8 mouse cellular contexts compared by ENCODE assay signal in the genomic region with DNA sequence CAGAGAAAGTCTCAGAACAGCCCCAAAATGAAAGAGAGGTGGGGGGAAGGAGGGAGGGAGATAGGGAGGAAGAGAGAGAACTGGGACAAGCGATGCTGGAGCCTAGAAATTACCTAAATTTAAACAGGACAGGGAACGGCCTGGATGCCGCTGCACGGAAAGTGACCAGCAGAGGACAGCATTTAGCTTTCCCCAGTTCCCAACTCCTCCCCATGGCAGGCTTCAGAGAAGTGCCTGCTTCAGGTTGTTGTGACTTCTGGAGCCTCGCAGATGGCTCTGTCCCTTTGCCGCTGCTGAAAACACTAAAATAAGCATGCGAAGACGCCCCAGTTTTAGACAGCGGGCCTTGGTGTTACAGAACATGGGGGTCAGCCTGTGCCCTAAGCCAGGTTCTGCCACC. TPM values are rescaled to one million over a fixed set of nuclear protein-coding genes. Genes with fewer than 3 reads are reported as not detected.
DNase-seq lines count a peak whose midpoint lies in the region; ATAC-seq lines count a peak whose summit lies in the region.

No protein-coding gene starts in this region.

- 6% methylated on average over 9 of the region's 9 CpGs for WGBS in kidney, embryonic 15.5 days
- 9% methylated on average over 9 of the region's 9 CpGs for WGBS in liver, embryonic 16.5 days (ENCODE audit: insufficient replicate concordance)
- WGBS in neural tube, embryonic 14.5 days = 14% methylated on average over 9 of the region's 9 CpGs

- H3K27ac ChIP-seq in kidney, embryonic 15.5 days = no peak overlapping the region
- H3K27ac ChIP-seq in liver, embryonic 16.5 days (ENCODE audit: low read length) = no peak overlapping the region
- H3K27ac ChIP-seq in neural tube, embryonic 14.5 days (ENCODE audit: low read depth, low read length) = no peak overlapping the region

- H3K4me1 ChIP-seq in kidney, embryonic 15.5 days = 0 out of 2 replicates have a peak, but pooled peaks cover 6% of the 10 kb centered on the region
- no peaks in the 10 kb centered on the region for H3K4me1 ChIP-seq in liver, embryonic 16.5 days (ENCODE audit: control insufficient read depth, low read depth, low read length)
- no peaks in the 10 kb centered on the region for H3K4me1 ChIP-seq in neural tube, embryonic 14.5 days (ENCODE audit: control insufficient read depth, insufficient read depth, low read length)

- no peak overlapping the region for H3K4me3 ChIP-seq in kidney, embryonic 15.5 days (replicated peaks)
- H3K4me3 ChIP-seq in liver, embryonic 16.5 days (ENCODE audit: low read depth, low read length) = no peak overlapping the region
- no peak overlapping the region for H3K4me3 ChIP-seq in neural tube, embryonic 14.5 days (ENCODE audit: low read depth, low read length)

- no peak overlapping the region for H3K9ac ChIP-seq in kidney, embryonic 15.5 days
- no peak overlapping the region for H3K9ac ChIP-seq in liver, embryonic 16.5 days (ENCODE audit: low read depth, low read length)
- H3K9ac ChIP-seq in neural tube, embryonic 14.5 days (replicated peaks; ENCODE audit: low read depth, low read length) = no peak overlapping the region

- DNase-seq in B cell, adult 2 months = peak; percentile 48
- DNase-seq in ZHBTc4 (ENCODE audit: low read depth, low spot score) = peak; percentile 83
- peak; percentile 88 for DNase-seq in embryo, embryonic 10 days (ENCODE audit: low spot score)
- DNase-seq in urinary bladder, postnatal 25 days (ENCODE audit: low spot score) = peak; percentile 66

- H3K9me3 ChIP-seq in kidney, embryonic 15.5 days (replicated peaks) = no peaks in the 10 kb centered on the region
- no peaks in the 10 kb centered on the region for H3K9me3 ChIP-seq in liver, embryonic 16.5 days (replicated peaks; ENCODE audit: control insufficient read depth, low read length)
- H3K9me3 ChIP-seq in neural tube, embryonic 14.5 days (ENCODE audit: control insufficient read depth, low read length) = no peaks in the 10 kb centered on the region

- ATAC-seq in granulocyte monocyte progenitor cell, adult 5-6 weeks (replicated peaks; ENCODE audit: poor library complexity, severe bottlenecking) = peak; percentile 84
- 0 out of 2 replicates have a peak, but pooled peaks have one; percentile 62 for ATAC-seq in kidney, embryonic 15.5 days (replicated peaks; ENCODE audit: low FRiP score)
- peak; percentile 48; the same call in 1 of the 2 replicates for ATAC-seq in liver, embryonic 16.5 days (ENCODE audit: low read depth)
- peak; percentile 68; the same call in 1 of the 2 replicates for ATAC-seq in neural tube, embryonic 14.5 days (ENCODE audit: low read depth)

- no peaks in the 10 kb centered on the region for H3K27me3 ChIP-seq in kidney, embryonic 15.5 days
- no peaks in the 10 kb centered on the region for H3K27me3 ChIP-seq in liver, embryonic 16.5 days (ENCODE audit: control insufficient read depth, insufficient read depth, low read depth, low read length)
- H3K27me3 ChIP-seq in neural tube, embryonic 14.5 days (ENCODE audit: control insufficient read depth, insufficient read depth, low read length) = no peaks in the 10 kb centered on the region

- H3K36me3 ChIP-seq in kidney, embryonic 15.5 days = no peaks in the 10 kb centered on the region
- H3K36me3 ChIP-seq in liver, embryonic 16.5 days (ENCODE audit: control insufficient read depth, insufficient read depth) = no peaks in the 10 kb centered on the region
- no peaks in the 10 kb centered on the region for H3K36me3 ChIP-seq in neural tube, embryonic 14.5 days (ENCODE audit: control insufficient read depth, insufficient read depth, low read length)

- H3K4me2 ChIP-seq in kidney, embryonic 15.5 days = no peak overlapping the region
- no peak overlapping the region for H3K4me2 ChIP-seq in liver, embryonic 16.5 days (ENCODE audit: low read depth, low read length)
- no peak overlapping the region for H3K4me2 ChIP-seq in neural tube, embryonic 14.5 days (ENCODE audit: low read depth, low read length)

RNA-seq across cellular contexts. Expression of a gene that starts 25.5 kb away (rescaled TPM):
- 39.6 and 41.1 TPM in 2 replicates for total RNA-seq in granulocyte monocyte progenitor cell, adult 5-6 weeks (2014; fragmentation: Nextera tagmentation)
- total RNA-seq in granulocyte monocyte progenitor cell, adult 5-6 weeks (2017) = 7.2 and 9.7 TPM in 2 replicates
- 46.1 and 46.6 TPM in 2 replicates for polyA plus RNA-seq in kidney, embryonic 15.5 days (2015; fragmentation: Nextera tagmentation; extraction: Ambion mirVana)
- polyA plus RNA-seq in liver, embryonic 16.5 days (2015; fragmentation: Nextera tagmentation; extraction: Ambion mirVana) = 11.4 and 13.3 TPM in 2 replicates
- polyA plus RNA-seq in neural tube, embryonic 14.5 days (2014; fragmentation: Nextera tagmentation; extraction: Ambion mirVana) = 0.91 and 1.7 TPM in 2 replicates

RNA-seq across cellular contexts. Expression of a gene that starts 47.6 kb away (rescaled TPM):
- 0.54 and 1.5 TPM in 2 replicates for total RNA-seq in granulocyte monocyte progenitor cell, adult 5-6 weeks (2014; fragmentation: Nextera tagmentation)
- 1.3 and 1.6 TPM in 2 replicates for total RNA-seq in granulocyte monocyte progenitor cell, adult 5-6 weeks (2017)
- polyA plus RNA-seq in kidney, embryonic 15.5 days (2015; fragmentation: Nextera tagmentation; extraction: Ambion mirVana) = 18.3 and 21.0 TPM in 2 replicates
- 4.5 and 5.5 TPM in 2 replicates for polyA plus RNA-seq in liver, embryonic 16.5 days (2015; fragmentation: Nextera tagmentation; extraction: Ambion mirVana)
- 11.0 and 17.5 TPM in 2 replicates for polyA plus RNA-seq in neural tube, embryonic 14.5 days (2014; fragmentation: Nextera tagmentation; extraction: Ambion mirVana)
